Mouse (Mus musculus): Measurements from ENCODE around the gene Fbxw27. TPM values are rescaled to one million over a fixed set of nuclear protein-coding genes. Genes with fewer than 3 reads are reported as not detected.
"Not testable (repeated sequence)": the region's sequence is repeated elsewhere in the genome, so short reads cannot be mapped to it uniquely, and the experiment has no call there.

The Fbxw27 gene
- not detected for total RNA-seq (2021)
- long read RNA-seq = 0 reads

- DNase-seq (ENCODE audit: low spot score in 2 of 2) = not testable (repeated sequence)
Measured at GRCm38 (mm10) chr9:109790570-109790969, at the start of gene Fbxw27. Gene Fbxw27, minus strand, starts transcription at chr9:109790670.

- DNase-seq (ENCODE audit: low spot score in 2 of 2) = no peak
Measured at GRCm38 (mm10) chr9:109833088-109833412, 42.6 kb upstream of the Fbxw27 start.

- DNase-seq (ENCODE audit: low spot score in 2 of 2) = peak; percentile 76 to 89
Measured at GRCm38 (mm10) chr9:109832391-109833087, 42.1 kb upstream of the Fbxw27 start, which contains the start of gene Nme6. Gene Nme6, plus strand, starts transcription at chr9:109832749.

GRCm38 (mm10) chr9:109826181-109826580, 35.7 kb upstream of the Fbxw27 start:
- no peak for DNase-seq (ENCODE audit: low spot score in 2 of 2)

- no peak for DNase-seq (ENCODE audit: low spot score in 2 of 2)
Measured at GRCm38 (mm10) chr9:109825739-109826138, 35.3 kb upstream of the Fbxw27 start.

GRCm38 (mm10) chr9:109816341-109816740, 25.9 kb upstream of the Fbxw27 start:
- peak; percentile 42 to 61 for DNase-seq (ENCODE audit: low spot score in 2 of 2)

GRCm38 (mm10) chr9:109813424-109813823, 23.0 kb upstream of the Fbxw27 start:
- peak in 1 of 2 experiments; percentile 13 for DNase-seq (ENCODE audit: low spot score in 2 of 2)

GRCm38 (mm10) chr9:109811980-109812379, 21.5 kb upstream of the Fbxw27 start, which contains the start of gene Spink8:
Gene Spink8, plus strand, starts transcription at chr9:109812280.
- DNase-seq (ENCODE audit: low spot score in 2 of 2) = no peak

GRCm38 (mm10) chr9:109807898-109808297, 17.4 kb upstream of the Fbxw27 start:
- DNase-seq (ENCODE audit: low spot score in 2 of 2) = no peak

GRCm38 (mm10) chr9:109806695-109807293, 16.3 kb upstream of the Fbxw27 start:
- no peak for DNase-seq (ENCODE audit: low spot score in 2 of 2)

GRCm38 (mm10) chr9:109806260-109806659, 15.8 kb upstream of the Fbxw27 start:
- no peak for DNase-seq (ENCODE audit: low spot score in 2 of 2)

GRCm38 (mm10) chr9:109805596-109805995, 15.1 kb upstream of the Fbxw27 start:
- DNase-seq (ENCODE audit: low spot score in 2 of 2) = not testable (repeated sequence)

GRCm38 (mm10) chr9:109798051-109798450, 7.6 kb upstream of the Fbxw27 start:
- DNase-seq (ENCODE audit: low spot score in 2 of 2) = peak in 1 of 2 experiments; percentile 24

GRCm38 (mm10) chr9:109795811-109796210, 5.3 kb upstream of the Fbxw27 start:
- no peak for DNase-seq (ENCODE audit: low spot score in 2 of 2)

GRCm38 (mm10) chr9:109795221-109795620, 4.8 kb upstream of the Fbxw27 start:
- DNase-seq (ENCODE audit: low spot score in 2 of 2) = no peak

- DNase-seq (ENCODE audit: low spot score in 2 of 2) = not testable (repeated sequence)
Measured at GRCm38 (mm10) chr9:109766841-109767240, 23.6 kb downstream of the Fbxw27 start.

- not testable (repeated sequence) for DNase-seq (ENCODE audit: low spot score in 2 of 2)
Measured at GRCm38 (mm10) chr9:109745989-109746388, 44.5 kb downstream of the Fbxw27 start, which contains the start of gene Fbxw26. Gene Fbxw26, minus strand, starts transcription at chr9:109746089.

Other genes with a start within 250 kb of the Fbxw27 start
- gene Fbxw15, start 222.4 kb downstream of the Fbxw27 start, total RNA-seq (2021) = not detected
- gene Fbxw24, start 164.6 kb downstream of the Fbxw27 start, total RNA-seq (2021) = not detected
- gene Fbxw25, start 126.0 kb downstream of the Fbxw27 start, total RNA-seq (2021) = not detected
- not detected for gene Fbxw18, start 88.0 kb downstream of the Fbxw27 start, total RNA-seq (2021)
- not detected for gene Fbxw26, start 44.6 kb downstream of the Fbxw27 start, total RNA-seq (2021)
- gene Spink8, start 21.6 kb upstream of the Fbxw27 start, total RNA-seq (2021) = 10 to 100 TPM; 67.1 to 79.6 TPM
- 10 to 100 TPM in 1 of 2 experiments, 1 to 10 TPM in 1; 9.3 to 13.2 TPM for gene Nme6, start 42.1 kb upstream of the Fbxw27 start, total RNA-seq (2021)
- gene Camp, start 58.9 kb upstream of the Fbxw27 start, total RNA-seq (2021) = not detected
- 1 to 10 TPM; 4.6 to 4.9 TPM for gene Cdc25a, start 84.9 kb upstream of the Fbxw27 start, total RNA-seq (2021)
- gene Map4, start 140.8 kb upstream of the Fbxw27 start, total RNA-seq (2021) = 100 to 1,000 TPM; 558 to 622 TPM